Mouse (Mus musculus) heart, postnatal 0 days (tissue): Measurements from ENCODE around the gene Mical2. TPM values are rescaled to one million over a fixed set of nuclear protein-coding genes. Genes with fewer than 3 reads are reported as not detected.

Experiments used
- ATAC-seq: fragments of 200-750 bp; cut with Nextera tagmentation; 2 replicates; pipeline ENCODE4 v1.8.0; 2017; ENCODE audit warnings: low read depth, moderate number of reproducible peaks, moderate library complexity; ENCODE audit not compliant: insufficient read depth
- DNase-seq: peaks from one replicate; pipeline ENCODE4 v3.0.0-alpha.2; 2016; ENCODE audit warnings: low spot score
- H3K27ac ChIP-seq: fragments of 300-500 bp; sonication (generic); 2 replicates; pipeline ENCODE4 v1.5.1; 2014; ENCODE audit warnings: low read depth, mild to moderate bottlenecking
- H3K27me3 ChIP-seq: fragments of 300-500 bp; sonication (generic); 2 replicates; pipeline ENCODE4 v1.6.1; 2014; ENCODE audit warnings: low read length, mixed read lengths; ENCODE audit not compliant: control insufficient read depth, insufficient read depth
- H3K36me3 ChIP-seq: fragments of 300-500 bp; sonication (generic); replicated peaks from 2 replicates; pipeline ENCODE4 v1.6.1; 2014; ENCODE audit warnings: low read length, mixed read lengths; ENCODE audit not compliant: control insufficient read depth, insufficient read depth
- H3K4me1 ChIP-seq: fragments of 300-500 bp; sonication (generic); 2 replicates; pipeline ENCODE4 v1.6.1; 2014; ENCODE audit warnings: antibody characterized with exemption; ENCODE audit not compliant: control insufficient read depth, insufficient read depth
- H3K4me2 ChIP-seq: fragments of 300-500 bp; sonication (generic); 2 replicates; pipeline ENCODE4 v1.6.1; 2014; ENCODE audit warnings: low read depth, mild to moderate bottlenecking, low read length, moderate library complexity
- H3K4me3 ChIP-seq: fragments of 300-500 bp; sonication (generic); 2 replicates; pipeline ENCODE4 v1.5.1; 2014; ENCODE audit warnings: low read depth, low read length
- H3K9ac ChIP-seq: fragments of 300-500 bp; sonication (generic); replicated peaks from 2 replicates; pipeline ENCODE4 v1.6.1; 2014; ENCODE audit warnings: low read depth, low read length, mixed read lengths
- H3K9me3 ChIP-seq: fragments of 300-500 bp; sonication (generic); replicated peaks from 2 replicates; pipeline ENCODE4 v1.6.1; 2016; ENCODE audit warnings: low read length; ENCODE audit not compliant: control insufficient read depth
- CTCF ChIP-seq: IDR thresholded peaks from 2 replicates; pipeline ENCODE4 v1.5.1; 2016; ENCODE audit warnings: antibody characterized with exemption, control low read depth, low read depth
- EP300 ChIP-seq: IDR thresholded peaks from 2 replicates; pipeline ENCODE4 v1.6.1; 2016; ENCODE audit warnings: antibody characterized with exemption, low read depth
- WGBS: fragments of 180-500 bp; shearing (Covaris S2); extraction: QIAGEN DNeasy Blood & Tissue Kit; methylation state at CpG from one replicate; pipeline ENCODE4 v1.1.7; 2014; 5-methylcytosine and 5-hydroxymethylcytosine counted together
- polyA plus RNA-seq: library from polyadenylated mRNA; unstranded; fragments of >200 nt; fragmentation: Nextera tagmentation; extraction: Ambion mirVana; gene quantifications from 2 replicates; pipeline ENCODE4 v1.2.1, GENCODE M21; 2015
- total RNA-seq: library from RNA; depleted of rRNA; stranded (reverse); fragments of >200 nt; gene quantifications from 2 replicates; pipeline ENCODE4 v1.2.3, GENCODE M21; 2014; ENCODE audit warnings: low replicate concordance

The Mical2 gene
- total and polyA plus RNA-seq, 2 experiments from 2014 or later: 78.1 to 136 TPM

- no peaks in the 10 kb centered on the region for H3K27me3 ChIP-seq
- H3K36me3 ChIP-seq: peaks cover 44% of the 10 kb centered on the region
- H3K9ac ChIP-seq: no peak overlapping the region
- H3K9me3 ChIP-seq: no peaks in the 10 kb centered on the region
- TF ChIP-seq CTCF (no peak), EP300 (no peak)
- peak overlapping the region; percentile 72 for H3K27ac ChIP-seq
- ATAC-seq (peak; percentile 50), DNase-seq (peak; percentile 65)
- H3K4me3 ChIP-seq: no peak overlapping the region
- peaks cover 48% of the 10 kb centered on the region for H3K4me1 ChIP-seq
- 37% methylated on average over 5 of the region's 5 CpGs for WGBS
- H3K4me2 ChIP-seq: no peak overlapping the region
These were observed 26.4 kb downstream of the Mical2 start for GRCm38 (mm10) chr7:112252065-112252464.

GRCm38 (mm10) chr7:112254233-112254632 lies 28.6 kb downstream of the Mical2 start:
- Histone ChIP-seq H3K4me1 (peaks cover 62% of the 10 kb centered on the region), H3K4me3 (no peak overlapping the region), H3K9me3 (no peaks in the 10 kb centered on the region), H3K27ac (no peak overlapping the region), H3K4me2 (no peak overlapping the region), H3K36me3 (peaks cover 36% of the 10 kb centered on the region), H3K9ac (no peak overlapping the region), H3K27me3 (no peaks in the 10 kb centered on the region)
- DNase-seq: no peak
- 60% methylated on average over 3 of the region's 3 CpGs for WGBS
- ATAC-seq: no peak
- no peak for TF ChIP-seq EP300
- TF ChIP-seq CTCF: no peak

- Histone ChIP-seq H3K4me3 (no peak overlapping the region), H3K4me2 (no peak overlapping the region), H3K27ac (peak overlapping the region; percentile 47), H3K4me1 (peaks cover 59% of the 10 kb centered on the region), H3K36me3 (peaks cover 36% of the 10 kb centered on the region), H3K27me3 (no peaks in the 10 kb centered on the region), H3K9me3 (no peaks in the 10 kb centered on the region), H3K9ac (no peak overlapping the region)
- no peak for DNase-seq
- WGBS: 58% methylated on average over 3 of the region's 3 CpGs
- no peak for TF ChIP-seq EP300
- no peak for TF ChIP-seq CTCF
- no peak for ATAC-seq
These were observed 29.7 kb downstream of the Mical2 start for GRCm38 (mm10) chr7:112255248-112255866.

- TF ChIP-seq EP300 (peak; percentile 80; the same call in 1 of the 2 replicates), CTCF (no peak)
- DNase-seq: no peak
- Histone ChIP-seq H3K9ac (no peak overlapping the region), H3K27me3 (no peaks in the 10 kb centered on the region), H3K4me2 (no peak overlapping the region), H3K4me1 (peaks cover 66% of the 10 kb centered on the region), H3K9me3 (no peaks in the 10 kb centered on the region), H3K4me3 (no peak overlapping the region), H3K36me3 (peaks cover 38% of the 10 kb centered on the region), H3K27ac (peak overlapping the region; percentile 84)
- 26% methylated on average over 4 of the region's 4 CpGs for WGBS
- ATAC-seq: peak; percentile 22
These were observed 32.8 kb downstream of the Mical2 start for GRCm38 (mm10) chr7:112258338-112258903.

GRCm38 (mm10) chr7:112259286-112259685 lies 33.6 kb downstream of the Mical2 start:
- no peaks in the 10 kb centered on the region for H3K9me3 ChIP-seq
- ATAC-seq: no peak
- H3K27me3 ChIP-seq: no peaks in the 10 kb centered on the region
- no peak for DNase-seq
- H3K36me3 ChIP-seq: peaks cover 34% of the 10 kb centered on the region
- H3K9ac ChIP-seq: no peak overlapping the region
- H3K4me2 ChIP-seq: no peak overlapping the region
- TF ChIP-seq CTCF: no peak
- no peak for TF ChIP-seq EP300
- peak overlapping the region; percentile 84 for H3K27ac ChIP-seq
- H3K4me1 ChIP-seq: peaks cover 75% of the 10 kb centered on the region
- no peak overlapping the region for H3K4me3 ChIP-seq
- 62% methylated on average over 4 of the region's 4 CpGs for WGBS
